8 mouse cellular contexts compared by ENCODE assay signal in the genomic region with DNA sequence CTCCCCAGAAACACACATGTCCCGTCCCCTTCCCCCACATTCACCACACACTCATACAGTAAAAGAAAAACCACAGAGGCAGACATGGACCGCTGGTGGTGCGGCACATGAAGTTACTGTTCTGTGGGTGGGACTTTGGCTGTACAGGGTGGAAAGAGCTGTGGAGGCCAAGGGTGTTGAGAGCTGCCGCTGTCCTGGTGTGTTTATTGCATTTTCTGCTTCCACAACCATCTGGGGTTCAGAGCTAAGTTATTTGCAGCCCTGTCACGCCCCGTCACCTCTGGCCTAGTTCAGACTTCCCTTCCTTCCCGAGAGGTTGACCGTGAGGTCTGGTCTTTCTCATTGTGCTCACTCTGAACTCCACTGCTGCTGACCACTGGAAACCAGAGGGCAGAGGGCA. TPM values are rescaled to one million over a fixed set of nuclear protein-coding genes. Genes with fewer than 3 reads are reported as not detected.
DNase-seq lines count a peak whose midpoint lies in the region; ATAC-seq and TF ChIP-seq lines count a peak whose summit lies in the region.

No protein-coding gene starts in this region.

- no peaks in the 10 kb centered on the region for H3K79me2 ChIP-seq in macrophage (ENCODE audit: inconsistent target)

- H3K27me3 ChIP-seq in spleen, adult 2 months (ENCODE audit: control insufficient read depth, insufficient read depth, low read length), result no peaks in the 10 kb centered on the region
- H3K27me3 ChIP-seq in kidney, postnatal 0 days (ENCODE audit: insufficient read depth, low read length), result no peaks in the 10 kb centered on the region
- H3K27me3 ChIP-seq in cerebellum, adult 2 months (ENCODE audit: control insufficient read depth, insufficient read depth, low read length), result no peaks in the 10 kb centered on the region
- no peaks in the 10 kb centered on the region for H3K27me3 ChIP-seq in hindbrain, embryonic 12.5 days

- peak in 1 of 2 experiments; percentile 30 for DNase-seq in spleen, adult 2 months (ENCODE audit: low read depth in 1 of 2, low spot score in 2 of 2)
- DNase-seq in spleen, postnatal 14 days (ENCODE audit: low spot score in 2 of 2), result no peak
- peak; percentile 74 for DNase-seq in heart, adult 8-10 months (ENCODE audit: low spot score)
- DNase-seq in kidney, postnatal 0 days (ENCODE audit: low spot score), result peak; percentile 75
- DNase-seq in cerebellum, adult 2 months, result no peak
- no peak for DNase-seq in left cerebral cortex, postnatal 25 days (ENCODE audit: low spot score in 2 of 2)

- no peak for TF ChIP-seq CTCF in spleen, adult 2 months (IDR thresholded peaks at IDR 0.05; ENCODE audit: extremely low read depth, insufficient read depth, insufficient read length, insufficient replicate concordance)
- no peak for TF ChIP-seq CTCF in kidney, postnatal 0 days (IDR thresholded peaks at IDR 0.05; ENCODE audit: low read depth)
- TF ChIP-seq CTCF in cerebellum, adult 2 months (IDR thresholded peaks at IDR 0.05; ENCODE audit: borderline replicate concordance, insufficient read depth, low read depth, low read length), result no peak

- H3K9ac ChIP-seq in kidney, postnatal 0 days (ENCODE audit: low read depth, low read length), result no peak overlapping the region
- no peak overlapping the region for H3K9ac ChIP-seq in hindbrain, embryonic 12.5 days

- ATAC-seq in kidney, postnatal 0 days (replicated peaks; ENCODE audit: low FRiP score, low read depth), result peak; percentile 80
- no peak for ATAC-seq in hindbrain, embryonic 12.5 days (ENCODE audit: low FRiP score)

- intact Hi-C loops in left cerebral cortex, postnatal 25 days (cut with DNase I), result no loop called here

- no peak overlapping the region for H3K4me3 ChIP-seq in spleen, adult 2 months (ENCODE audit: extremely low read depth, insufficient read depth, insufficient read length)
- no peak overlapping the region for H3K4me3 ChIP-seq in kidney, postnatal 0 days (replicated peaks; ENCODE audit: low read depth, low read length)
- H3K4me3 ChIP-seq in macrophage (ENCODE audit: inconsistent target), result no peak overlapping the region
- no peak overlapping the region for H3K4me3 ChIP-seq in cerebellum, adult 2 months (replicated peaks; ENCODE audit: insufficient read depth, low read depth, low read length)
- no peak overlapping the region for H3K4me3 ChIP-seq in hindbrain, embryonic 12.5 days

- no peak for TF ChIP-seq POLR2A in spleen, adult 2 months (IDR thresholded peaks at IDR 0.05; ENCODE audit: low read depth, low read length)
- no peak for TF ChIP-seq POLR2A in cerebellum, adult 2 months (IDR thresholded peaks at IDR 0.05; ENCODE audit: borderline replicate concordance, insufficient read depth, low read length)

- no peaks in the 10 kb centered on the region for H3K36me3 ChIP-seq in spleen, adult 2 months (ENCODE audit: control insufficient read depth, insufficient read depth, low read length)
- no peaks in the 10 kb centered on the region for H3K36me3 ChIP-seq in kidney, postnatal 0 days (ENCODE audit: insufficient read depth, low read length)
- H3K36me3 ChIP-seq in macrophage (ENCODE audit: inconsistent target), result no peaks in the 10 kb centered on the region
- H3K36me3 ChIP-seq in hindbrain, embryonic 12.5 days, result no peaks in the 10 kb centered on the region

- no peak overlapping the region for H3K4me2 ChIP-seq in kidney, postnatal 0 days (ENCODE audit: low read length)
- H3K4me2 ChIP-seq in hindbrain, embryonic 12.5 days (replicated peaks), result no peak overlapping the region

- H3K27ac ChIP-seq in spleen, adult 2 months (ENCODE audit: insufficient read depth, low read length), result peak overlapping the region; percentile 14; the same call in 1 of the 2 replicates
- peak overlapping the region; percentile 47 for H3K27ac ChIP-seq in kidney, postnatal 0 days
- H3K27ac ChIP-seq in macrophage, result peak overlapping the region; percentile 87
- no peak overlapping the region for H3K27ac ChIP-seq in cerebellum, adult 2 months (ENCODE audit: insufficient read depth, low read length)
- H3K27ac ChIP-seq in hindbrain, embryonic 12.5 days, result no peak overlapping the region

- peaks cover 18% of the 10 kb centered on the region for H3K4me1 ChIP-seq in spleen, adult 2 months (ENCODE audit: control insufficient read depth, insufficient read depth, insufficient read length)
- no peaks in the 10 kb centered on the region for H3K4me1 ChIP-seq in kidney, postnatal 0 days (replicated peaks; ENCODE audit: insufficient read depth, low read length)
- peaks cover 2% of the 10 kb centered on the region; the same call in 1 of the 2 replicates for H3K4me1 ChIP-seq in cerebellum, adult 2 months (ENCODE audit: control insufficient read depth, insufficient read depth, low read length)
- H3K4me1 ChIP-seq in hindbrain, embryonic 12.5 days, result 0 out of 2 replicates have a peak, but pooled peaks cover 2% of the 10 kb centered on the region

- H3K9me3 ChIP-seq in kidney, postnatal 0 days (replicated peaks; ENCODE audit: low read length), result no peaks in the 10 kb centered on the region
- H3K9me3 ChIP-seq in hindbrain, embryonic 12.5 days (replicated peaks), result no peaks in the 10 kb centered on the region

- 6% methylated on average over 8 of the region's 8 CpGs for WGBS in spleen, adult 2 months
- 6% methylated on average over 8 of the region's 8 CpGs for WGBS in kidney, postnatal 0 days
- 2% methylated on average over 7 of the region's 8 CpGs for WGBS in macrophage (ENCODE audit: missing documents)
- WGBS in cerebellum, adult 2 months, result 70% methylated on average over 8 of the region's 8 CpGs
- WGBS in hindbrain, embryonic 12.5 days, result 54% methylated on average over 8 of the region's 8 CpGs

RNA-seq across cellular contexts. Expression of gene Engase, which starts 17.6 kb away (rescaled TPM):
- polyA plus RNA-seq in spleen, adult 2 months (2012; rRNA removed), result 13.8 and 19.1 TPM in 2 replicates
- total RNA-seq in heart, adult 8-10 months (2022), result 1 to 10 TPM; 5.2 to 7.2 (median 6.6) TPM
- 5.3 and 5.8 TPM in 2 replicates for polyA plus RNA-seq in kidney, postnatal 0 days (2015; fragmentation: Nextera tagmentation; extraction: Ambion mirVana)
- 10 to 100 TPM in 11 of 26 experiments, 1 to 10 TPM in 10, under 1 TPM in 5; 0.21 to 41.0 (median 4.4) TPM for total RNA-seq in macrophage (2018; cell fraction: chromatin; rRNA removed)
- total RNA-seq in macrophage (2018; cell fraction: cytosol; rRNA removed), result 10 to 100 TPM in 8 of 26 experiments, 1 to 10 TPM in 18; 1.8 to 16.9 (median 6.2) TPM
- total RNA-seq in macrophage (2018; cell fraction: nucleus; rRNA removed), result 10 to 100 TPM in 7 of 26 experiments, 1 to 10 TPM in 19; 1.7 to 32.1 (median 5.7) TPM
- polyA plus RNA-seq in macrophage (2018), result 4.8 to 22.0 TPM (median 7.1 TPM) in 3 replicates
- 8.3 and 9.3 TPM in 2 replicates for polyA plus RNA-seq in cerebellum, adult 2 months (2012; rRNA removed)
- total RNA-seq in left cerebral cortex, postnatal 25 days (2021), result 10 to 100 TPM; 10.3 to 10.6 TPM
- 7.1 and 7.2 TPM in 2 replicates for polyA plus RNA-seq in hindbrain, embryonic 12.5 days (2016; fragmentation: Nextera tagmentation; extraction: Ambion mirVana)

RNA-seq across cellular contexts. Expression of gene C1qtnf1, which starts 31.0 kb away (rescaled TPM):
- 10.5 and 12.0 TPM in 2 replicates for polyA plus RNA-seq in spleen, adult 2 months (2012; rRNA removed)
- total RNA-seq in heart, adult 8-10 months (2022), result 10 to 100 TPM; 13.5 to 15.3 (median 13.8) TPM
- polyA plus RNA-seq in kidney, postnatal 0 days (2015; fragmentation: Nextera tagmentation; extraction: Ambion mirVana), result 13.0 and 15.0 TPM in 2 replicates
- total RNA-seq in macrophage (2018; cell fraction: chromatin; rRNA removed), result 1 to 10 TPM in 1 of 26 experiments, under 1 TPM in 4, not detected in 21; 0.29 to 2.2 (median 0.38) TPM
- 1 to 10 TPM in 10 of 26 experiments, under 1 TPM in 16; 0.40 to 2.6 (median 0.70) TPM for total RNA-seq in macrophage (2018; cell fraction: cytosol; rRNA removed)
- total RNA-seq in macrophage (2018; cell fraction: nucleus; rRNA removed), result 1 to 10 TPM in 12 of 26 experiments, under 1 TPM in 11, not detected in 3; 0.28 to 2.8 (median 1.1) TPM
- 0.12 to 1.2 TPM (median 0.82 TPM) in 3 replicates for polyA plus RNA-seq in macrophage (2018)
- polyA plus RNA-seq in cerebellum, adult 2 months (2012; rRNA removed), result 1.5 and 1.7 TPM in 2 replicates
- 1 to 10 TPM; 3.6 to 4.2 TPM for total RNA-seq in left cerebral cortex, postnatal 25 days (2021)
- 3.0 and 4.4 TPM in 2 replicates for polyA plus RNA-seq in hindbrain, embryonic 12.5 days (2016; fragmentation: Nextera tagmentation; extraction: Ambion mirVana)

RNA-seq across cellular contexts. Expression of gene Cant1, which starts 40.2 kb away (rescaled TPM):
- 42.7 and 50.5 TPM in 2 replicates for polyA plus RNA-seq in spleen, adult 2 months (2012; rRNA removed)
- total RNA-seq in heart, adult 8-10 months (2022), result 10 to 100 TPM; 16.4 to 19.2 (median 16.8) TPM
- 25.7 and 25.8 TPM in 2 replicates for polyA plus RNA-seq in kidney, postnatal 0 days (2015; fragmentation: Nextera tagmentation; extraction: Ambion mirVana)
- 10 to 100 TPM; 14.6 to 66.9 (median 38.8) TPM for total RNA-seq in macrophage (2018; cell fraction: chromatin; rRNA removed)
- total RNA-seq in macrophage (2018; cell fraction: cytosol; rRNA removed), result 10 to 100 TPM; 34.1 to 65.0 (median 51.3) TPM
- 100 to 1,000 TPM in 2 of 26 experiments, 10 to 100 TPM in 24; 28.3 to 108 (median 70.5) TPM for total RNA-seq in macrophage (2018; cell fraction: nucleus; rRNA removed)
- polyA plus RNA-seq in macrophage (2018), result 40.2 to 59.3 TPM (median 42.1 TPM) in 3 replicates
- 41.8 and 42.6 TPM in 2 replicates for polyA plus RNA-seq in cerebellum, adult 2 months (2012; rRNA removed)
- total RNA-seq in left cerebral cortex, postnatal 25 days (2021), result 10 to 100 TPM; 37.4 to 40.7 TPM
- 28.4 and 31.3 TPM in 2 replicates for polyA plus RNA-seq in hindbrain, embryonic 12.5 days (2016; fragmentation: Nextera tagmentation; extraction: Ambion mirVana)

RNA-seq across cellular contexts. Expression of gene Lgals3bp, which starts 57.2 kb away (rescaled TPM):
- polyA plus RNA-seq in spleen, adult 2 months (2012; rRNA removed), result 253 and 254 TPM in 2 replicates
- total RNA-seq in heart, adult 8-10 months (2022), result 10 to 100 TPM; 19.7 to 25.8 (median 23.3) TPM
- polyA plus RNA-seq in kidney, postnatal 0 days (2015; fragmentation: Nextera tagmentation; extraction: Ambion mirVana), result 68.8 and 80.3 TPM in 2 replicates
- 100 to 1,000 TPM; 127 to 562 (median 307) TPM for total RNA-seq in macrophage (2018; cell fraction: chromatin; rRNA removed)
- total RNA-seq in macrophage (2018; cell fraction: cytosol; rRNA removed), result 1,000 to 10,000 TPM in 23 of 26 experiments, 100 to 1,000 TPM in 3; 854 to 2,702 (median 1,648) TPM
- total RNA-seq in macrophage (2018; cell fraction: nucleus; rRNA removed), result 1,000 to 10,000 TPM in 15 of 26 experiments, 100 to 1,000 TPM in 11; 559 to 2,830 (median 1,334) TPM
- polyA plus RNA-seq in macrophage (2018), result 1,136 to 1,462 TPM (median 1,417 TPM) in 3 replicates
- polyA plus RNA-seq in cerebellum, adult 2 months (2012; rRNA removed), result 23.6 and 24.9 TPM in 2 replicates
- 10 to 100 TPM; 14.2 to 15.2 TPM for total RNA-seq in left cerebral cortex, postnatal 25 days (2021)
- 2.3 and 3.3 TPM in 2 replicates for polyA plus RNA-seq in hindbrain, embryonic 12.5 days (2016; fragmentation: Nextera tagmentation; extraction: Ambion mirVana)

Comparison
In these comparisons a context has a peak if more than half of its experiments do, and no peak if none do; other contexts are left out.
1. DNase-seq: peak in heart, adult 8-10 months (single experiment) and kidney, postnatal 0 days (single experiment); none in spleen, postnatal 14 days (0 of 2), cerebellum, adult 2 months (0 of 2) and left cerebral cortex, postnatal 25 days (0 of 2).
2. H3K27ac ChIP-seq: peak in spleen, adult 2 months (single experiment), kidney, postnatal 0 days (single experiment) and macrophage (single experiment); none in cerebellum, adult 2 months (single experiment) and hindbrain, embryonic 12.5 days (single experiment).